ENCODE assay signal across 8 mouse cellular contexts in genomic region chr6:115764179-115764578, GRCm38 (mm10). TPM values are rescaled to one million over a fixed set of nuclear protein-coding genes. Genes with fewer than 3 reads are reported as not detected.
DNase-seq lines count a peak whose midpoint lies in the region; ATAC-seq lines count a peak whose summit lies in the region.

No protein-coding gene starts in this region.

- peak; percentile 93 for ATAC-seq in forebrain, embryonic 16.5 days
- ATAC-seq in hindbrain, embryonic 15.5 days (ENCODE audit: low FRiP score, low read depth), result peak; percentile 92
- peak; percentile 80 for ATAC-seq in limb, embryonic 12.5 days (ENCODE audit: insufficient number of reproducible peaks, insufficient read depth, low FRiP score, low TSS enrichment, low read depth)
- ATAC-seq in midbrain, embryonic 13.5 days, result peak; percentile 90

- H3K27me3 ChIP-seq in forebrain, embryonic 16.5 days (replicated peaks; ENCODE audit: control insufficient read depth, insufficient read depth, low read length), result no peaks in the 10 kb centered on the region
- no peaks in the 10 kb centered on the region for H3K27me3 ChIP-seq in hindbrain, embryonic 15.5 days
- no peaks in the 10 kb centered on the region for H3K27me3 ChIP-seq in limb, embryonic 12.5 days
- H3K27me3 ChIP-seq in midbrain, embryonic 13.5 days, result no peaks in the 10 kb centered on the region

- peak; percentile 58 to 67 for DNase-seq in adrenal gland, adult (ENCODE audit: inconsistent age in 2 of 2, low spot score in 1 of 2)
- DNase-seq in adrenal gland, adult 18-20 months (ENCODE audit: low spot score in 2 of 2), result no peak
- DNase-seq in adrenal gland, adult 2 months, result peak; percentile 61
- DNase-seq in testis, postnatal 10 days (ENCODE audit: low spot score), result peak; percentile 70

- peak overlapping the region; percentile 66 for H3K27ac ChIP-seq in forebrain, embryonic 16.5 days (ENCODE audit: low read length)
- H3K27ac ChIP-seq in hindbrain, embryonic 15.5 days (replicated peaks), result peak overlapping the region; percentile 75
- peak overlapping the region; percentile 94 for H3K27ac ChIP-seq in limb, embryonic 12.5 days
- peak overlapping the region; percentile 77 for H3K27ac ChIP-seq in midbrain, embryonic 13.5 days

- H3K4me2 ChIP-seq in forebrain, embryonic 16.5 days (ENCODE audit: low read length), result peak overlapping the region; percentile 7
- H3K4me2 ChIP-seq in hindbrain, embryonic 15.5 days, result peak overlapping the region; percentile 20
- peak overlapping the region; percentile 24 for H3K4me2 ChIP-seq in limb, embryonic 12.5 days
- peak overlapping the region; percentile 36; the same call in 1 of the 2 replicates for H3K4me2 ChIP-seq in midbrain, embryonic 13.5 days (replicated peaks)

- H3K4me3 ChIP-seq in forebrain, embryonic 16.5 days (replicated peaks; ENCODE audit: low read length), result no peak overlapping the region
- H3K4me3 ChIP-seq in hindbrain, embryonic 15.5 days, result no peak overlapping the region
- no peak overlapping the region for H3K4me3 ChIP-seq in limb, embryonic 12.5 days (replicated peaks)
- H3K4me3 ChIP-seq in midbrain, embryonic 13.5 days (replicated peaks), result no peak overlapping the region

- H3K9me3 ChIP-seq in forebrain, embryonic 16.5 days (ENCODE audit: control insufficient read depth, low read length), result no peaks in the 10 kb centered on the region
- no peaks in the 10 kb centered on the region for H3K9me3 ChIP-seq in hindbrain, embryonic 15.5 days
- H3K9me3 ChIP-seq in limb, embryonic 12.5 days, result no peaks in the 10 kb centered on the region
- H3K9me3 ChIP-seq in midbrain, embryonic 13.5 days, result no peaks in the 10 kb centered on the region

- no peaks in the 10 kb centered on the region for H3K36me3 ChIP-seq in forebrain, embryonic 16.5 days (ENCODE audit: control insufficient read depth, insufficient read depth)
- H3K36me3 ChIP-seq in hindbrain, embryonic 15.5 days, result no peaks in the 10 kb centered on the region
- H3K36me3 ChIP-seq in limb, embryonic 12.5 days, result no peaks in the 10 kb centered on the region
- no peaks in the 10 kb centered on the region for H3K36me3 ChIP-seq in midbrain, embryonic 13.5 days

- H3K4me1 ChIP-seq in forebrain, embryonic 16.5 days (replicated peaks; ENCODE audit: control insufficient read depth, insufficient read depth, low read length), result peaks cover 11% of the 10 kb centered on the region
- peaks cover 12% of the 10 kb centered on the region for H3K4me1 ChIP-seq in hindbrain, embryonic 15.5 days (replicated peaks)
- H3K4me1 ChIP-seq in limb, embryonic 12.5 days (replicated peaks), result peaks cover 36% of the 10 kb centered on the region
- peaks cover 13% of the 10 kb centered on the region for H3K4me1 ChIP-seq in midbrain, embryonic 13.5 days (replicated peaks)

- WGBS in forebrain, embryonic 16.5 days, result 6% methylated on average over 7 of the region's 7 CpGs
- WGBS in hindbrain, embryonic 15.5 days, result 4% methylated on average over 7 of the region's 7 CpGs
- 9% methylated on average over 7 of the region's 7 CpGs for WGBS in limb, embryonic 12.5 days
- WGBS in midbrain, embryonic 13.5 days, result 6% methylated on average over 7 of the region's 7 CpGs

- peak overlapping the region; percentile 41 for H3K9ac ChIP-seq in forebrain, embryonic 16.5 days (replicated peaks; ENCODE audit: low read depth, low read length)
- H3K9ac ChIP-seq in hindbrain, embryonic 15.5 days, result no peak overlapping the region
- peak overlapping the region; percentile 32; the same call in 1 of the 2 replicates for H3K9ac ChIP-seq in limb, embryonic 12.5 days (replicated peaks)
- 0 out of 2 replicates have a peak overlapping the region, but pooled peaks have one; percentile 28 for H3K9ac ChIP-seq in midbrain, embryonic 13.5 days (replicated peaks)

RNA-seq across cellular contexts. Expression of gene Tmem40, which starts 2.0 kb away (rescaled TPM):
- total RNA-seq in adrenal gland, adult 18-20 months (2021), result under 1 TPM; 0.43 to 0.45 TPM
- total RNA-seq in adrenal gland, adult 2 months (2021), result under 1 TPM in 1 of 2 experiments, not detected in 1; 0.35 TPM
- polyA plus RNA-seq in adrenal gland, adult 2 months (2012; rRNA removed), result not detected in 2 replicates
- polyA plus RNA-seq in forebrain, embryonic 16.5 days (2015; fragmentation: Nextera tagmentation; extraction: Ambion mirVana), result 0.91 TPM in 1 of 2 replicates, not detected in the other
- polyA plus RNA-seq in hindbrain, embryonic 15.5 days (2015; fragmentation: Nextera tagmentation; extraction: Ambion mirVana), result 1.5 and 2.0 TPM in 2 replicates
- polyA plus RNA-seq in limb, embryonic 12.5 days (2016; fragmentation: Nextera tagmentation; extraction: Ambion mirVana), result 1.7 and 1.9 TPM in 2 replicates
- polyA plus RNA-seq in midbrain, embryonic 13.5 days (2015; fragmentation: Nextera tagmentation; extraction: Ambion mirVana), result 0.79 and 1.1 TPM in 2 replicates

RNA-seq across cellular contexts. Expression of gene Cand2, which starts 10.2 kb away (rescaled TPM):
- 1 to 10 TPM; 5.8 to 9.5 TPM for total RNA-seq in adrenal gland, adult 18-20 months (2021)
- total RNA-seq in adrenal gland, adult 2 months (2021), result 10 to 100 TPM in 1 of 2 experiments, 1 to 10 TPM in 1; 8.9 to 16.1 TPM
- 16.6 and 18.3 TPM in 2 replicates for polyA plus RNA-seq in adrenal gland, adult 2 months (2012; rRNA removed)
- 16.7 and 17.9 TPM in 2 replicates for polyA plus RNA-seq in forebrain, embryonic 16.5 days (2015; fragmentation: Nextera tagmentation; extraction: Ambion mirVana)
- 12.8 and 12.9 TPM in 2 replicates for polyA plus RNA-seq in hindbrain, embryonic 15.5 days (2015; fragmentation: Nextera tagmentation; extraction: Ambion mirVana)
- 66.9 and 71.8 TPM in 2 replicates for polyA plus RNA-seq in limb, embryonic 12.5 days (2016; fragmentation: Nextera tagmentation; extraction: Ambion mirVana)
- polyA plus RNA-seq in midbrain, embryonic 13.5 days (2015; fragmentation: Nextera tagmentation; extraction: Ambion mirVana), result 16.4 and 18.5 TPM in 2 replicates

RNA-seq across cellular contexts. Expression of gene Rpl32, which starts 44.4 kb away (rescaled TPM):
- 1,000 to 10,000 TPM; 1,000 to 1,116 TPM for total RNA-seq in adrenal gland, adult 18-20 months (2021)
- total RNA-seq in adrenal gland, adult 2 months (2021), result 1,000 to 10,000 TPM; 1,129 to 1,275 TPM
- 61.9 and 71.3 TPM in 2 replicates for polyA plus RNA-seq in adrenal gland, adult 2 months (2012; rRNA removed)
- 1,104 and 1,269 TPM in 2 replicates for polyA plus RNA-seq in forebrain, embryonic 16.5 days (2015; fragmentation: Nextera tagmentation; extraction: Ambion mirVana)
- polyA plus RNA-seq in hindbrain, embryonic 15.5 days (2015; fragmentation: Nextera tagmentation; extraction: Ambion mirVana), result 948 and 1,117 TPM in 2 replicates
- 2,195 and 2,268 TPM in 2 replicates for polyA plus RNA-seq in limb, embryonic 12.5 days (2016; fragmentation: Nextera tagmentation; extraction: Ambion mirVana)
- 1,380 and 1,385 TPM in 2 replicates for polyA plus RNA-seq in midbrain, embryonic 13.5 days (2015; fragmentation: Nextera tagmentation; extraction: Ambion mirVana)

Comparison
In these comparisons a context has a peak if more than half of its experiments do, and no peak if none do; other contexts are left out.
1. DNase-seq: peak in adrenal gland, adult (2 of 2), adrenal gland, adult 2 months (single experiment) and testis, postnatal 10 days (single experiment); none in adrenal gland, adult 18-20 months (0 of 2).
2. RNA of gene Rpl32, which starts 44.4 kb away (polyA plus RNA-seq): 2,195 to 2,268 TPM in limb, embryonic 12.5 days, 1,380 to 1,385 TPM in midbrain, embryonic 13.5 days, 1,104 to 1,269 TPM in forebrain, embryonic 16.5 days and 948 to 1,117 TPM in hindbrain, embryonic 15.5 days; 61.9 to 71.3 TPM in adrenal gland, adult 2 months; every median in the first group is over 10 times any median in the second.
3. Peak in every context shown above with its lines, with median percentiles within 50 percentile points of each other: ATAC-seq, H3K27ac ChIP-seq and H3K4me2 ChIP-seq.